Mouse (Mus musculus) midbrain, embryonic 15.5 days (tissue): ENCODE measurements around the gene Fbxl21. TPM values are rescaled to one million over a fixed set of nuclear protein-coding genes. Genes with fewer than 3 reads are reported as not detected.
A peak's percentile ranks its signal among the peaks of the same experiment; 100 is the strongest.

Source experiments
- ATAC-seq: fragments of 200-750 bp; cut with Nextera tagmentation; replicated peaks from 2 replicates; pipeline ENCODE4 v1.8.0; 2017; ENCODE audit warnings: moderate TSS enrichment
- H3K27ac ChIP-seq: fragments of 300-500 bp; sonication (generic); 2 replicates; pipeline ENCODE4 v1.5.1; 2015; ENCODE audit warnings: mild to moderate bottlenecking, inconsistent platforms
- H3K27me3 ChIP-seq: fragments of 300-500 bp; sonication (generic); replicated peaks from 2 replicates; pipeline ENCODE4 v1.6.1; 2015; ENCODE audit warnings: inconsistent platforms
- H3K36me3 ChIP-seq: fragments of 300-500 bp; sonication (generic); replicated peaks from 2 replicates; pipeline ENCODE4 v1.6.1; 2015; ENCODE audit warnings: inconsistent platforms
- H3K4me1 ChIP-seq: fragments of 300-500 bp; sonication (generic); 2 replicates; pipeline ENCODE4 v1.6.1; 2015; ENCODE audit warnings: inconsistent platforms
- H3K4me2 ChIP-seq: fragments of 300-500 bp; sonication (generic); 2 replicates; pipeline ENCODE4 v1.6.1; 2015; ENCODE audit warnings: inconsistent platforms, mild to moderate bottlenecking, moderate library complexity
- H3K4me3 ChIP-seq: fragments of 300-500 bp; sonication (generic); 2 replicates; pipeline ENCODE4 v1.5.1; 2015; ENCODE audit warnings: mild to moderate bottlenecking, inconsistent platforms
- H3K9ac ChIP-seq: fragments of 300-500 bp; sonication (generic); 2 replicates; pipeline ENCODE4 v1.6.1; 2015; ENCODE audit warnings: mild to moderate bottlenecking, inconsistent platforms
- H3K9me3 ChIP-seq: fragments of 300-500 bp; sonication (generic); 2 replicates; pipeline ENCODE4 v1.6.1; 2016; ENCODE audit warnings: inconsistent platforms
- whole genome bisulfite sequencing: fragments of 180-500 bp; shearing (Covaris S2); methylation state at CpG from one replicate; pipeline ENCODE4 v1.1.7; 2015; ENCODE audit warnings: mixed read lengths; 5-methylcytosine and 5-hydroxymethylcytosine counted together
- polyA plus RNA-seq: library from polyadenylated mRNA; unstranded; fragments of >200 nt; fragmentation: Nextera tagmentation; extraction: Ambion mirVana; gene quantifications from 2 replicates; pipeline ENCODE4 v1.2.1, GENCODE M21; 2015

Gene Fbxl21
- polyA plus RNA-seq, 1 experiment from 2014 or later: 2.4 TPM

DNA sequence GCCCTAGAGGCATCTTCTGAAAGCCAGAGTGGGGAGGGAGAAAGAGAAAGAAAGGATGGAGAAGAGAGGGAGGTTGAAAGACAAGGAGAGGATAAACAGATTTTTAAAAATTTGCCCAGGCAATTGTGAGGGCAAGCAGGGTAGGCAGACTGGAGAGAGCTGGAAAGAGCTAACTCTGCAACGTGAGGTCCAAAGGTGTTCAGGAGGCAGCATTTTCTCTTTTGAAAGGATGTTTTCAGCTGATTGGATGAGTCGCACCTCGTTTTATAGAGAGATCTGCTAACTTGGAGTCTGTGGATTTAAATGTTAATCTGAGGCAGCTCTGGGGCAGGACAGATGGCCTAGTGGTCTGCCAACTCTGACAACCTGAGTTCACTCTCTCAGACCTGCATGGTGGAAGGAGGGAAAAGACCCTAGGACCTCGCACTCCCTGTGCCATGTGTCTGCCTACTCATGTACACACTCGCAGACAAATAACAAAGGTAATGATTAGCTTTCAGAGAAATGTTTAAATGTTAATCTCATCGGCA is 37.6 kb downstream of the Fbxl21 start:
- no peaks in the 10 kb centered on the region for H3K36me3 ChIP-seq
- no peak for ATAC-seq

DNA sequence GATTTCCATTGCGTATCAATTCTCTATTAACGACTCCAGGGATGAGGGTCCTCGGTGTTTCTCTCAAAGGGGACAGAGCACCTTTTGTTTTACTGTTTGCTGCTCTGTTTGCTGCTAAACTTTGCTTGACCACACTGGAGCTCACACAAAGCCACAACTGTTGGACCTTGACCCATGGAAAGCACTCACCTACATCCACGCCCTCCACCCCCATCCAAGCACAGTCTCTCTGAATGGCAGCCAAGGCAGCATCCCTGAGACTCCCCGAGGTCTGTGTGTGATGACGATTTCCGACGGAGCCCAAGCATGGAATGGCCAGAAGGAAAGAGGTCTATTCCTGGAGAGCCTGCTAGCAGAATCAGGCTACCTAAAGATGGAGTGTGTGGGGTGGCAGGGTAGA is 38.9 kb downstream of the Fbxl21 start:
- Histone ChIP-seq H3K9ac (no peak overlapping the region), H3K9me3 (no peaks in the 10 kb centered on the region), H3K4me1 (peaks cover under 1% of the 10 kb centered on the region), H3K4me2 (no peak overlapping the region), H3K36me3 (no peaks in the 10 kb centered on the region), H3K27me3 (no peaks in the 10 kb centered on the region), H3K27ac (no peak overlapping the region), H3K4me3 (no peak overlapping the region)
- WGBS: 79% methylated on average over 8 of the region's 8 CpGs
- ATAC-seq: no peak

More for the DNA sequence above, 37.6 kb downstream of the Fbxl21 start:
- no peak overlapping the region for H3K4me2 ChIP-seq
- H3K27ac ChIP-seq: no peak overlapping the region
- H3K4me1 ChIP-seq: no peaks in the 10 kb centered on the region; the same call in 1 of the 2 replicates
- H3K9ac ChIP-seq: no peak overlapping the region
- WGBS: 82% methylated on average over 6 of the region's 6 CpGs
- no peaks in the 10 kb centered on the region for H3K27me3 ChIP-seq
- H3K9me3 ChIP-seq: no peaks in the 10 kb centered on the region
- no peak overlapping the region for H3K4me3 ChIP-seq

DNA sequence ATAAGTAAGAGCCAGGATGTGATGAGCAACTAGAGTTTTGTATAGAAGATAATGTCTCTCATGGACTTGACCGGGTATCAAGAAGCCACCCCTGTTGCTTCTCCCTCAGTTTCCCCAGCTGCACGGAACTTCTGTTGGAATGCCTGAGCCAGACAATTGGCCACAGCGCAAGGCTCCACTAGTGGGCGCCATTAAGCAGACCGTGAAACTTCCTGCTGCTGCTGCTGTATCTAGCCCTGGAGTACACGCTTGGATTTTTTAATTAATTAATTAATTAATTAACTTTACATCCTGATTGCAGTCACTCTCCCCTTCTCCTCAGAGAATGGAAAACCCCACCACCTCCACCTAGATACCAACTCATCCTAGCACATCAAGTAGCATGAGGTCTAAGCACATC is 40.8 kb downstream of the Fbxl21 start:
- Histone ChIP-seq H3K4me1 (peaks cover 7% of the 10 kb centered on the region; the same call in 1 of the 2 replicates), H3K27ac (no peak overlapping the region), H3K27me3 (no peaks in the 10 kb centered on the region), H3K4me3 (no peak overlapping the region), H3K4me2 (no peak overlapping the region), H3K9me3 (no peaks in the 10 kb centered on the region), H3K36me3 (no peaks in the 10 kb centered on the region), H3K9ac (no peak overlapping the region)
- no peak for ATAC-seq
- WGBS: 32% methylated on average over 6 of the region's 6 CpGs

DNA sequence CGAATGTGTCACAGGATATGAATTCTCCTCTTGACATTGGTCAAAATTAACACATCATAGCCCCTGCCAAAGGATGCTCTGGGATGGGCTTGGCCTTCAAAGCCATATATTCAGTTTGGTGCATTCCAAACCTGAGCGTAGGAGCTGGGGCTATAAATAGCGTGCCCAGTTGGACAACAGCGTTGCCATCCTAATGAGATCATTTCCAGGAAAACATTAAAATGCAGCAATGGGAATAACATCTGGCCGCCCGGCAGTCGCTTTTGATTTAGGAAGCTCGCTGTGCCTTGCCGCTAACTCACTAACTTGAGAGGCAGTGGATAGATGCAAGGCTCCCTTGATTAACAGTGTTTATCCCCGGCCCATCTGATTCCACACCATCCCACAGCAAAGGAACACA is 44.1 kb downstream of the Fbxl21 start:
- Histone ChIP-seq H3K9me3 (no peaks in the 10 kb centered on the region), H3K27ac (no peak overlapping the region), H3K27me3 (no peaks in the 10 kb centered on the region), H3K4me1 (peaks cover 7% of the 10 kb centered on the region; the same call in 1 of the 2 replicates), H3K4me3 (no peak overlapping the region), H3K36me3 (no peaks in the 10 kb centered on the region), H3K9ac (no peak overlapping the region), H3K4me2 (no peak overlapping the region)
- ATAC-seq: no peak
- 40% methylated on average over 10 of the region's 10 CpGs for WGBS

DNA sequence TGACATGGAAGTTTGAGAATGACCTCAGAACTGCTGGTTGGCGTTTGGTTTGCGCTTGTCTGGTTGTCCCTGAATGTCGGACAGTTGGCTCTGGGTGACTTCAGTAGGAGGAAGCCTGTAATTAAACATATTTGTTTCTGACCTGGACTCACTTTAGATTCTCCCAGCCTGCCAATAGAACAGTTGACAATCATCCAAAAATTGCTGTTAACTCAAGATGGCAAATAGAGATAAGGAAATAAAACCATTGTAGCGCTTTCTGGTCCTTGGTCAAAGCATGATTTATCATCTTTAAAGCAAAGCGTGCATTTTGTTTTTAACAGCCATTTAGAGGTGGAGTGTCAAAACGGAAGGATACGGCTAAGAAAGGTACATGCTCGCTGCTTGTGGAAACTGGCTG is 49.4 kb downstream of the Fbxl21 start:
- Histone ChIP-seq H3K4me1 (0 out of 2 replicates have a peak, but pooled peaks cover under 1% of the 10 kb centered on the region), H3K9ac (no peak overlapping the region), H3K36me3 (no peaks in the 10 kb centered on the region), H3K27ac (no peak overlapping the region), H3K9me3 (no peaks in the 10 kb centered on the region), H3K27me3 (no peaks in the 10 kb centered on the region), H3K4me2 (no peak overlapping the region), H3K4me3 (no peak overlapping the region)
- ATAC-seq: no peak
- 95% methylated on average over 8 of the region's 8 CpGs for WGBS

DNA sequence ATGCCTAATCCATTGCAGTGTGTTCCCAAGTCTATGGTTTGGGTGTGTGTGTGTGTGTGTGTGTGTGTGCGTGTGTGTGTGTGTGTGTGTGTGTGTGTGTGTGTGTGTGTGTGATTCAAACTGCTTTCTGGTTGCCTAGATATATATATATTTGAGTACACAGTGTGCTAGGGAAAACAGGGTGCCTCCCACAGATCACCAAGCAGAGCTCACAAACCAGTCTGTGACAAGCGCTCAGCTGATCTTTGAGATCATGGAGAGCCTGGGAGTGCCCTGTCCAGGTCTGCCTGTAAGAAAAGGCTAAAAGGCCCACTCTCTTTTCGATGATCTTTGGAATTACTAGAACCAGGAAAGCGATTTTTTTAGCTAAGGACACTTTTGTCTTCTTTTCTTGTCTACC is 52.8 kb downstream of the Fbxl21 start:
- H3K4me3 ChIP-seq: no peak overlapping the region
- no peak overlapping the region for H3K9ac ChIP-seq
- H3K4me2 ChIP-seq: no peak overlapping the region
- no peaks in the 10 kb centered on the region for H3K36me3 ChIP-seq
- no peak for ATAC-seq
- H3K27me3 ChIP-seq: no peaks in the 10 kb centered on the region
- H3K4me1 ChIP-seq: no peaks in the 10 kb centered on the region
- H3K27ac ChIP-seq: no peak overlapping the region
- 73% methylated on average over 4 of the region's 4 CpGs for WGBS
- H3K9me3 ChIP-seq: no peaks in the 10 kb centered on the region

DNA sequence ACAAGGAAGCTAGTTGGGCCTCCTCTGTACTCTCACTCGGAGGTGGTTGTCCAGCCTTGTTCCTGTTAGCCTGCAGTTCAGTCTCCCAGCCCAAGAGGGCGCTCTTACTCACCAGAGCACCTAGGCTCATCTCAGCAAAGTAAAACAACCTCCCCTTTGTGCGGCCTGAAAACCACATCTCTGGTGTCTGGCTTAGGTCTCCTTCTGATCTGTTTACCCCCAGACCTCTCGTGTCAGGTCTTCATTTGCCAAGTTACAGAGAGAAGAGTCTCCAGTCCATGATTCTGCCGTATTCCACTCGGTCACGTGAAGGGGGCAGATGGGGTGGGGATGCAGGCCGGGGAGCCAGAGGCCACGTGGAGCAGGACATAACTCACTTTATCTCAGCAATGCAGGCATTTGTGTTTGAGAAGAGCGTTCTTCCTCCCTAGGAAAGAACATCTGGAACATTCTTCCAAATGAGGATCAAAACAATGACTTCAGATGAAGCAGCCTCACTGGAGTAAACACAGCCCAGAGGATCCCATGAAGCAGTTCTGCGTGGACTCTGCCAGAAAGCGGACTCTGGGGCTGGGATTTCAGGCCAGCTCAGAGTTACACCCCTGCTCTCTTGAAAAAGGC is 53.5 kb downstream of the Fbxl21 start:
- 60% methylated on average over 12 of the region's 12 CpGs for WGBS
- no peak overlapping the region for H3K4me2 ChIP-seq
- no peaks in the 10 kb centered on the region for H3K27me3 ChIP-seq
- ATAC-seq: no peak
- no peak overlapping the region for H3K27ac ChIP-seq
- no peak overlapping the region for H3K4me3 ChIP-seq
- H3K36me3 ChIP-seq: no peaks in the 10 kb centered on the region
- H3K9ac ChIP-seq: no peak overlapping the region
- H3K4me1 ChIP-seq: no peaks in the 10 kb centered on the region
- H3K9me3 ChIP-seq: no peaks in the 10 kb centered on the region

DNA sequence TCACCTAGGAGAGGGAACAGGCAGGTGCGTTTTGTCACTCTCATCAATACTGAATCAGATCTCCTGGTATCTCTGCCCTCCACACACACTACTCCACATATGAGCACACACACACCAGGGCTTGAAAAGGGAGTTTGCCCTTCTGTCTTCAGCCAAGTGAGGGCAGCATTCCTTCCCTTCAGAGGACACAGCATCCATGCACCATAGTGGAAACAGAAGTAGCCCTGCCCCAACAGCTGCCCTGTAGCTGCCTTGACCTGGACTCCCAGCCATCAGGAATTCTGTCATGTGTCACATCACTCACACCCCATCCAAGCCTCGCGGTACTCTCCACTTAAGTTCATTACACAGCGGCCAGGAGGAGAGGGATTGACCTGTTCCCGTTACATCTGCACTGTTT is 55.8 kb downstream of the Fbxl21 start:
- H3K27ac ChIP-seq: no peak overlapping the region
- no peak overlapping the region for H3K9ac ChIP-seq
- H3K36me3 ChIP-seq: no peaks in the 10 kb centered on the region
- peaks cover 15% of the 10 kb centered on the region for H3K4me1 ChIP-seq
- no peak for ATAC-seq
- no peak overlapping the region for H3K4me3 ChIP-seq
- 90% methylated on average over 5 of the region's 5 CpGs for WGBS
- no peak overlapping the region for H3K4me2 ChIP-seq
- no peaks in the 10 kb centered on the region for H3K27me3 ChIP-seq
- no peaks in the 10 kb centered on the region for H3K9me3 ChIP-seq

DNA sequence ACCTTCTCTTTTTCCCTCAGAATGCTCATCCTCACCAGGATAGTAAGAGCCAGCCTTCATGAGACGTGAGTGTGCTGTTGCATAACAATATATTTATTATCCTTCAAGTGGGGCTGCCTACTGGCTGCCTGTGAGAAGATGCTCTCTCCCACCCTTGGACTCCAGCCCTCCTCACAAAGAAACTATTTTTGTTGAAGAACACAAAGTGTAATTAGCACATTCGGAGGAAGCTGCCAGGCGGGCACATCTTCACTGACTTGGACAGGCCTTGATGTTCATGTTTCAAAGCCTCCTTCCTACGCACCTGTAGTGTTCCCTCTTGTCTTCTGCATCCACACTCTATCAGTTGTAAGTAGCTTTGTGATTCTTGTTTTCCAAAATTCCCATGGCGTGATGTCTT is 58.2 kb downstream of the Fbxl21 start:
- H3K27ac ChIP-seq: no peak overlapping the region
- 78% methylated on average over 5 of the region's 5 CpGs for WGBS
- no peaks in the 10 kb centered on the region for H3K36me3 ChIP-seq
- H3K9me3 ChIP-seq: no peaks in the 10 kb centered on the region
- no peak overlapping the region for H3K4me3 ChIP-seq
- H3K27me3 ChIP-seq: no peaks in the 10 kb centered on the region
- peaks cover 15% of the 10 kb centered on the region for H3K4me1 ChIP-seq
- H3K9ac ChIP-seq: no peak overlapping the region
- ATAC-seq: no peak
- no peak overlapping the region for H3K4me2 ChIP-seq

DNA sequence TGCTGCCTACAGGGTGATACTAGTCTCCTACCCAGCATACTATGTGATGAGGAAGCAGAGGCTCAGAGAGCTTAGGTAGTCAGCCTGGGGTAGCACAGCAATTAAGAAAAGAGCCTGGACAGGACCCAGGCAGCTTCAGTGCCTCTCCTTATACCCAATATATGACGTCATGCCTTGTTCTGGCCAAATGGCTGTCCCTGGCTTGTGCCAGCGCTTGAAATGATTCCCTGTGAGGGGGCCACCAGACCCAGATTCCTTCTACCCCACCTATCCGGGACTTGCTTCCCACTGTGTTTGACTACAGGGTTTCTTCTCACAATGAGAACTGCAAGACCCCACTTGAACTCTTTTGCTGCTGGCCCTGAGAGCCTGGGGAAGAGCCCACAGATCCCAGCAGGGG is 59.2 kb downstream of the Fbxl21 start:
- Histone ChIP-seq H3K4me1 (peaks cover 15% of the 10 kb centered on the region), H3K4me3 (no peak overlapping the region), H3K36me3 (no peaks in the 10 kb centered on the region), H3K27ac (no peak overlapping the region), H3K4me2 (no peak overlapping the region), H3K27me3 (no peaks in the 10 kb centered on the region), H3K9me3 (no peaks in the 10 kb centered on the region), H3K9ac (no peak overlapping the region)
- WGBS: 3% methylated on average over 3 of the region's 3 CpGs
- peak; percentile 67 for ATAC-seq

DNA sequence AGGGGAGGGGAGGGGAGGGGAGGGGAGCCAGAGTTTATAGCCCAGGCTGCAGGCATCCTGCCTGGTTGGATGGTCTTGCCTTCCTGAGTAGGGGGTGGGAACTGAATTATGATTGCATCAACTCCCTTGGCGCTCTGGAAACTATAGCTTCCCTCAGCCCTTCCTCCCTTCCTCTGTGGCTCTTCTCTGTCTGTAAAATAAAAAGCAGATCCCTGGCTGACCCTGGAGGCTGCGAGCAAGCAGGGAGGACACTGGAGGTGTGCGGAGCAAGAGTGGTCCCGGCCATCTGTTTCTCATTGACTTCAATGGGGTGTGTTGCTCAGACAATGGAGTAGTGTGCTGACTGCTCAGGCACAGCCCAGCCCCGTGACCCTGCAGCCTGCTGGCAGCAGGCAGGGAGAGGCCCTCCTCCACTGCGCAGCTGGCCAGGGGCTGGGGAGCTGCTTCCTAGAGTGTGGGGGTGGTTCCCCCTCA is 59.7 kb downstream of the Fbxl21 start:
- peak overlapping the region; percentile 26 for H3K4me2 ChIP-seq
- H3K9me3 ChIP-seq: no peaks in the 10 kb centered on the region
- H3K27me3 ChIP-seq: no peaks in the 10 kb centered on the region
- H3K9ac ChIP-seq: no peak overlapping the region
- peak; percentile 90 for ATAC-seq
- peaks cover 15% of the 10 kb centered on the region for H3K4me1 ChIP-seq
- WGBS: 1% methylated on average over 6 of the region's 6 CpGs
- no peak overlapping the region for H3K4me3 ChIP-seq
- peak overlapping the region; percentile 47 for H3K27ac ChIP-seq
- no peaks in the 10 kb centered on the region for H3K36me3 ChIP-seq

DNA sequence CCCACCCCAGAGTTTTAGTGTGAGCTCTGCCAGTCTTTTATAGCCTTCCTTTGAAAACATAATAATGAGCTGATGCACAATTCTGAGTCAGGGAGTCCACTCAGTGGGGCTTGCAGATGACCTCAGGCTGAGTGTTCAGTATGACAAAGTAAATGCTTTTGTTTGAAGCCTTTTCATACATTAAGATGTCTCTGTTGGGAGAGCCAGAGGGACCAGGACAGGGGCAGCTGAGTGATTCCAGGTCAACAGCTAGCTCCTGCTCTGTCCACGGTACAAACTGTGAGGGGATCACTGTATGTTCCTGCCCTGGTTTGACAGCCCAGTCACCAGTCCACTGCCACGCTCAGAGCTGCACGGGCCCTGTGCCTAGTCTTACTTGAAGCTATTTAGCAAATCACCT is 60.4 kb downstream of the Fbxl21 start:
- H3K9ac ChIP-seq: no peak overlapping the region
- no peaks in the 10 kb centered on the region for H3K9me3 ChIP-seq
- H3K4me1 ChIP-seq: peaks cover 15% of the 10 kb centered on the region
- H3K27me3 ChIP-seq: no peaks in the 10 kb centered on the region
- H3K4me2 ChIP-seq: no peak overlapping the region
- no peak overlapping the region for H3K27ac ChIP-seq
- no peak for ATAC-seq
- no peaks in the 10 kb centered on the region for H3K36me3 ChIP-seq
- no peak overlapping the region for H3K4me3 ChIP-seq
- WGBS: 21% methylated on average over 3 of the region's 3 CpGs

DNA sequence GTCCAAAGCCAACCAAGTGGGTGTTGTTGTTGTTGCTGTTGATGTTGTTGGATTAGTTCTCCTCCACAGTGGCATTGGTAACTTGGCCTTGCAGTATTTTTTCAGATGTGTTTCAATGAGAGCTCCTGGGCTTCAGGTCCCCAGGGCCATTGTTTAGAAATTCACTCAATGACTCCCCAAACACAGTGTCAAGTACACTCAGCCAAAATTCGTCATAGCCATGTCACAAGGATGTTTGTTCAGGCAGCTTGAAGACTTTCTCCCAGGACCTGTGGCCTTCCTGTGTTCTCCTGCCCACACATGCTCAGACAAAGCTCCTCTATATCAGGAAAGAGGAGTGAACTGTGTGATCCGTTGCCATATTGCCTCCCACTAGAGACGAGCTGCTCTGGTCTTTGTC is 63.8 kb downstream of the Fbxl21 start:
- H3K27ac ChIP-seq: no peak overlapping the region
- H3K9me3 ChIP-seq: no peaks in the 10 kb centered on the region
- no peak for ATAC-seq
- H3K4me2 ChIP-seq: no peak overlapping the region
- no peak overlapping the region for H3K9ac ChIP-seq
- no peak overlapping the region for H3K4me3 ChIP-seq
- no peaks in the 10 kb centered on the region for H3K36me3 ChIP-seq
- WGBS: 91% methylated on average over 3 of the region's 3 CpGs
- H3K27me3 ChIP-seq: no peaks in the 10 kb centered on the region; the same call in 1 of the 2 replicates
- H3K4me1 ChIP-seq: peaks cover 15% of the 10 kb centered on the region
